Comparison of ENCODE assay signal across 8 mouse cellular contexts in genomic region chr6:90435195-90435618, GRCm38 (mm10). TPM values are rescaled to one million over a fixed set of nuclear protein-coding genes. Genes with fewer than 3 reads are reported as not detected.
DNase-seq lines count a peak whose midpoint lies in the region; ATAC-seq and TF ChIP-seq lines count a peak whose summit lies in the region.

No protein-coding gene starts in this region.

- TF ChIP-seq CTCF in lung, embryonic 14.5 days (IDR thresholded peaks at IDR 0.05; ENCODE audit: low read depth) = peak; percentile 82

- H3K4me3 ChIP-seq in forebrain, embryonic 14.5 days (ENCODE audit: low read depth, low read length) = no peak overlapping the region
- H3K4me3 ChIP-seq in hindbrain, embryonic 10.5 days = no peak overlapping the region
- no peak overlapping the region for H3K4me3 ChIP-seq in lung, embryonic 14.5 days (ENCODE audit: low read depth, low read length)

- H3K27ac ChIP-seq in forebrain, embryonic 14.5 days (ENCODE audit: low read depth, low read length) = no peak overlapping the region
- no peak overlapping the region for H3K27ac ChIP-seq in hindbrain, embryonic 10.5 days
- no peak overlapping the region for H3K27ac ChIP-seq in lung, embryonic 14.5 days (ENCODE audit: low read depth)

- peak; percentile 71 for ATAC-seq in forebrain, embryonic 14.5 days
- ATAC-seq in lung, embryonic 14.5 days (ENCODE audit: insufficient read depth) = peak; percentile 72; the same call in 1 of the 2 replicates

- H3K36me3 ChIP-seq in forebrain, embryonic 14.5 days (ENCODE audit: control insufficient read depth, insufficient read depth, low read length) = no peaks in the 10 kb centered on the region
- no peaks in the 10 kb centered on the region for H3K36me3 ChIP-seq in hindbrain, embryonic 10.5 days
- H3K36me3 ChIP-seq in lung, embryonic 14.5 days (ENCODE audit: insufficient read depth) = no peaks in the 10 kb centered on the region

- no peaks in the 10 kb centered on the region for H3K27me3 ChIP-seq in forebrain, embryonic 14.5 days (replicated peaks; ENCODE audit: control insufficient read depth, insufficient read depth, low read length)
- H3K27me3 ChIP-seq in hindbrain, embryonic 10.5 days (ENCODE audit: insufficient read depth, poor library complexity, severe bottlenecking) = no peaks in the 10 kb centered on the region
- no peaks in the 10 kb centered on the region for H3K27me3 ChIP-seq in lung, embryonic 14.5 days (ENCODE audit: insufficient read depth, low read length)

- DNase-seq in ES-CJ7 (ENCODE audit: low read depth, low spot score) = peak; percentile 96
- DNase-seq in c-Kit-positive CD71-positive TER-119-positive erythroid progenitor cells, embryonic 14.5 days (ENCODE audit: low spot score) = peak; percentile 27
- peak; percentile 89 for DNase-seq in forebrain, embryonic 14.5 days (ENCODE audit: low spot score)
- DNase-seq in hindbrain, embryonic 10.5 days (ENCODE audit: low spot score) = peak; percentile 80
- peak; percentile 62 for DNase-seq in layer of hippocampus, adult 9-10 months (ENCODE audit: low spot score)
- DNase-seq in lung, embryonic 14.5 days = peak; percentile 90
- peak; percentile 59 for DNase-seq in ovary, postnatal 10 days (ENCODE audit: low spot score)
- peak; percentile 72 for DNase-seq in thymus, postnatal 14 days

- no peaks in the 10 kb centered on the region for H3K9me3 ChIP-seq in forebrain, embryonic 14.5 days (replicated peaks; ENCODE audit: control insufficient read depth, low read length)
- peaks cover 4% of the 10 kb centered on the region; the same call in 1 of the 2 replicates for H3K9me3 ChIP-seq in hindbrain, embryonic 10.5 days
- H3K9me3 ChIP-seq in lung, embryonic 14.5 days (ENCODE audit: low read depth, low read length) = no peaks in the 10 kb centered on the region

- no peaks in the 10 kb centered on the region for H3K4me1 ChIP-seq in forebrain, embryonic 14.5 days (ENCODE audit: control insufficient read depth, insufficient read depth, low read length)
- H3K4me1 ChIP-seq in hindbrain, embryonic 10.5 days (replicated peaks) = no peaks in the 10 kb centered on the region
- H3K4me1 ChIP-seq in lung, embryonic 14.5 days (ENCODE audit: insufficient read depth) = no peaks in the 10 kb centered on the region

- no peak overlapping the region for H3K9ac ChIP-seq in forebrain, embryonic 14.5 days (ENCODE audit: low read length)
- H3K9ac ChIP-seq in lung, embryonic 14.5 days = no peak overlapping the region

- peak overlapping the region; percentile 21; the same call in 1 of the 2 replicates for H3K4me2 ChIP-seq in forebrain, embryonic 14.5 days (ENCODE audit: low read length)
- H3K4me2 ChIP-seq in lung, embryonic 14.5 days = no peak overlapping the region

- WGBS in forebrain, embryonic 14.5 days = 11% methylated on average over 11 of the region's 11 CpGs
- 15% methylated on average over 11 of the region's 11 CpGs for WGBS in hindbrain, embryonic 10.5 days
- WGBS in lung, embryonic 14.5 days = 14% methylated on average over 11 of the region's 11 CpGs

RNA-seq across cellular contexts. Expression of gene Cfap100, which starts 6.6 kb away (rescaled TPM):
- 3.0 and 3.1 TPM in 2 replicates for polyA plus RNA-seq in forebrain, embryonic 14.5 days (2014; fragmentation: Nextera tagmentation; extraction: Ambion mirVana)
- 1.2 and 2.0 TPM in 2 replicates for polyA plus RNA-seq in hindbrain, embryonic 10.5 days (2016; fragmentation: Nextera tagmentation; extraction: Ambion mirVana)
- 0.43 and 0.57 TPM in 2 replicates for polyA plus RNA-seq in lung, embryonic 14.5 days (2014; fragmentation: Nextera tagmentation; extraction: Ambion mirVana)

RNA-seq across cellular contexts. Expression of gene Klf15, which starts 27.2 kb away (rescaled TPM):
- polyA plus RNA-seq in forebrain, embryonic 14.5 days (2014; fragmentation: Nextera tagmentation; extraction: Ambion mirVana) = 10.3 and 12.0 TPM in 2 replicates
- 4.1 and 4.9 TPM in 2 replicates for polyA plus RNA-seq in hindbrain, embryonic 10.5 days (2016; fragmentation: Nextera tagmentation; extraction: Ambion mirVana)
- 8.1 and 10.9 TPM in 2 replicates for polyA plus RNA-seq in lung, embryonic 14.5 days (2014; fragmentation: Nextera tagmentation; extraction: Ambion mirVana)

RNA-seq across cellular contexts. Expression of gene Aldh1l1, which starts 51.0 kb away (rescaled TPM):
- 15.8 and 24.1 TPM in 2 replicates for polyA plus RNA-seq in forebrain, embryonic 14.5 days (2014; fragmentation: Nextera tagmentation; extraction: Ambion mirVana)
- 1.7 and 2.9 TPM in 2 replicates for polyA plus RNA-seq in hindbrain, embryonic 10.5 days (2016; fragmentation: Nextera tagmentation; extraction: Ambion mirVana)
- polyA plus RNA-seq in lung, embryonic 14.5 days (2014; fragmentation: Nextera tagmentation; extraction: Ambion mirVana) = 0.74 and 0.78 TPM in 2 replicates

Comparison
In these comparisons a context has a peak if more than half of its experiments do, and no peak if none do; other contexts are left out.
1. DNase-seq: peak in every context shown above with its lines; median percentile 96 in ES-CJ7; 90 in lung, embryonic 14.5 days; 89 in forebrain, embryonic 14.5 days; 80 in hindbrain, embryonic 10.5 days; 72 in thymus, postnatal 14 days; 62 in layer of hippocampus, adult 9-10 months; 59 in ovary, postnatal 10 days; 27 in c-Kit-positive CD71-positive TER-119-positive erythroid progenitor cells, embryonic 14.5 days.